Mouse (Mus musculus): ENCODE measurements around the gene Fam69b.

- TF ChIP-seq CTCF (IDR thresholded peaks at IDR 0.05) (no peak), POLR2A (IDR thresholded peaks at IDR 0.05; ENCODE audit: insufficient read depth, low read depth, low read length) (no peak), EP300 (IDR thresholded peaks at IDR 0.05; ENCODE audit: insufficient read depth, low read depth, low read length) (no peak)
Observed at GRCm38 (mm10) chr2:26638039-26638438, 9.8 kb downstream of the Fam69b start.

Data from heart, adult 2 months (tissue).